Mouse (Mus musculus) erythroid progenitor cell, adult 5-6 weeks (primary cell): ENCODE measurements around the gene Dnhd1. TPM values are rescaled to one million over a fixed set of nuclear protein-coding genes. Genes with fewer than 3 reads are reported as not detected.
A peak's percentile ranks its signal among the peaks of the same experiment; 100 is the strongest.
"Not testable (repeated sequence)": the region's sequence is repeated elsewhere in the genome, so short reads cannot be mapped to it uniquely, and the experiment has no call there.

ENCODE experiments used
- ATAC-seq: replicated peaks from 2 replicates; pipeline ENCODE4 v1.8.0; 2016; ENCODE audit warnings: moderate number of reproducible peaks, mild to moderate bottlenecking, moderate TSS enrichment, inconsistent platforms; ENCODE audit not compliant: poor library complexity, low FRiP score, severe bottlenecking
- total RNA-seq, 2 experiments: library from RNA; stranded (forward) in 1 of 2; stranded (reverse) in 1 of 2; fragments of 150-400 nt in 1 of 2; fragments of 186-747, 209-891 nt in 1 of 2; gene quantifications; 2 replicates each; pipeline versions ENCODE4 v1.2.3 to v1.2.4; 2015 to 2017; ENCODE audit warnings: low replicate concordance in 2 of 2

Gene Dnhd1
- total RNA-seq, 2 experiments from 2014 or later, result 0.38 TPM; not detected in 1

DNA sequence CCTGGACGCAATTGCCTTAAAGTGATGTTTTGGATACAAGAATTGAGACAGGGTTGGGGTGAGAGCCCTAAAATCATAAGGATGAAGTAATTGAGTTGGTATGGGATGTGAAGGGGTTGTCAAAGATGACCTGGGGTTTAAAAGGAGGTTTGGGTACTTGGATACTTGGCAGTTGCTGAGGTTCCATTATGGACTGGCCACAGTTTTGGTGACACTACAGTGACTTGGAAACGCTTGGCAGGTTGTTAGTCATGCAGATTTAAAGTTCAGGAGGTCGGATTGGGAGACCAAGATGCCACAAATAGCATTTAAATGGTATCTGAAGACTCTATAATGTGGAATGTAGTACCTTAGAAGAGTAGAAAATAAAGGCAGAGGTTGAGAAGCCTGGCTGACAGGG, 87.0 kb downstream of the Dnhd1 start:
- ATAC-seq, result no peak

DNA sequence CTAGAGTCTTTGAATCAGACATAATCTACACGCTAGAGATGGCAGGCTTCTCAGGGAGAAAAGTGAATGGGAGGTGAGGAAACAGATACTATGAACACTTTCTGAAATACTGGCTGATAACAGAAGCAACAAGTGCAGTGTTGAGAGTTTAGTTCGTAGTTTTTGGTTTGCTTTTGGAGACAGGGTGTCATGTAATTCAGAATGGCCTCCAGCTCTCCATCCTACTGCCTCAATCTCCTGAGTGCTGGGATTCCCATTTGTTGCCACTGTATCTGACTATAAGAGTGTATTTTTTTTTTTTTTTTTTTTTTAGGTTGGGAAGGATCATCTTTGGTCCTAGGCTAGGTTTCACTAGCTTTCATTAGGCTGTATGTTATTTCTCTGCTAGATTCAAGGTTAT, 87.7 kb downstream of the Dnhd1 start:
- no peak for ATAC-seq

DNA sequence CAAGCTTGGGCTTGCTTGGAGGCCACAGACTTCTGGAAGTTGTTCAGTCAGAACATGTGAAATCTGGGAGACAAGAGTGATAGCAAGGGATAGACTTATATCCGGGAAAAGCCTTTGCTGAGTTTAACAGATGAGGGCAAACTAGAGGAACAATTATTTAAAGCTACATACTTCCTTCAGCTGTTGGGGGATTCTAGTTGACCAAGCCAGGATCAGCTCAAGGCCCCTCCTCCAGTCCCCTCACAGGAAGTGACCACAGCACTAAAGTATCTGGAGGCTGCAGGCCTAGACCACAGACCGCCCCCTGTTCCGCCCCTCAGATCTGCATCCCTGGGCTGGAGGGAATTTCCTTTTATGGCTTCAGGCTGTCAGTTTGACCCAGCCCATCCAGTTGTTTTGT, 88.3 kb downstream of the Dnhd1 start:
- no peak for ATAC-seq

DNA sequence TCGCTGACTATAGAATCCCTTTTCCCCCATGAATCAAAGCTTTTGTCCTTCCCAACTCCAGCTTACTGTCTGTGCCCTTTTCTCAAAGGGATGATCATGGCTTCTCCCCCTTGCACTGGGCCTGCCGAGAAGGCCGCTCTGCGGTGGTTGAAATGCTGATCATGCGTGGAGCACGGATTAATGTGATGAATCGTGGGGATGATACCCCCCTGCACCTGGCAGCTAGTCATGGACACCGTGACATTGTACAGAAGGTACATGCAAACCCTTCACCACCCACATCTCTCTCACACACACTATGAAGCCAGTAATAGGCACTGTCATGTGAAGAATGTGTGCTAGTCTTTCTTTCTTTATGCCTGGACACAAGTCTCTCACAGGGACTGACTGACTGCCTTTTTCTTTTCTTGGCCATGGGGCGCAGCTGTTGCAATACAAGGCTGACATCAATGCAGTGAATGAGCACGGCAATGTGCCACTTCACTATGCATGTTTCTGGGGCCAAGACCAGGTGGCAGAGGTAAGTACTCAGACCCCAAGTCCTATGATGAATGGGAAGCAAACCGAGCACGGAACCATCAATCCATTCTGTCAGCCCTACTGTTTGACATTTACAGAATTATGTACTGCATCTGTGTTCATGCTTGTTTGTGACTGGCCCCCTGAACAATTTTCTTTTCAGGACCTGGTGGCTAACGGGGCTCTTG, 89.6 kb downstream of the Dnhd1 start:
- ATAC-seq, result no peak

DNA sequence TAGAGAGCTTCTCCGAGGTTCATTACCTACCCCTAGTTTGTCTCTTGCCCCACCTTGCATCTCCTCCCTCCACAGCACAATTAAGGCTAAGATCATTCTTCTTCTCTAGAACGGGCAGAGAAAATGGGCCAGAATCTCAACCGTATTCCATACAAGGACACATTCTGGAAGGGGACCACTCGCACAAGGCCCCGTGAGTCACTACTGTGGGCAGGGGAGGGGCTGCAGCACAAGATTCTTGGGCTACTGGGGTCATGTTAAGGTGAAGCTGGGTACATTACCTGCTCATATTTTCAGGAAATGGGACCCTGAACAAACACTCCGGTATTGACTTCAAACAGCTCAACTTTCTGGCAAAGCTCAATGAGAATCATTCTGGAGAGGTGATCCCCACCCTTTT, 90.2 kb downstream of the Dnhd1 start:
- no peak for ATAC-seq

DNA sequence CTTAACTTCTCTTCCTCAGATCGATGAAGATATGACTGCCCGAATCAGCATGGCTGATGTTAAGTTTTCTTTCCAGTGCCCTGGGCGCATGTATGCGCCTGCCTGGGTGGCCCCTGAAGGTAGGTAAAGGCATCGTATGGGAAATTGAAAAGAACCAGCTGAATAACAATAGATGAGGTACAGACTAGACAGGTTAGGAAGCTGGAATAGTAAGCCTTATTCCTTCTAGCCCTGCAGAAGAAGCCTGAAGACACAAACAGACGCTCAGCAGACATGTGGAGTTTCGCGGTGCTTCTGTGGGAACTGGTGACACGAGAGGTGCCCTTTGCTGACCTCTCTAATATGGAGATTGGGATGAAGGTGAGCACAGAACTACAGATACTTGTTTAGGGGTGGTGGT, 91.4 kb downstream of the Dnhd1 start:
- no peak for ATAC-seq

DNA sequence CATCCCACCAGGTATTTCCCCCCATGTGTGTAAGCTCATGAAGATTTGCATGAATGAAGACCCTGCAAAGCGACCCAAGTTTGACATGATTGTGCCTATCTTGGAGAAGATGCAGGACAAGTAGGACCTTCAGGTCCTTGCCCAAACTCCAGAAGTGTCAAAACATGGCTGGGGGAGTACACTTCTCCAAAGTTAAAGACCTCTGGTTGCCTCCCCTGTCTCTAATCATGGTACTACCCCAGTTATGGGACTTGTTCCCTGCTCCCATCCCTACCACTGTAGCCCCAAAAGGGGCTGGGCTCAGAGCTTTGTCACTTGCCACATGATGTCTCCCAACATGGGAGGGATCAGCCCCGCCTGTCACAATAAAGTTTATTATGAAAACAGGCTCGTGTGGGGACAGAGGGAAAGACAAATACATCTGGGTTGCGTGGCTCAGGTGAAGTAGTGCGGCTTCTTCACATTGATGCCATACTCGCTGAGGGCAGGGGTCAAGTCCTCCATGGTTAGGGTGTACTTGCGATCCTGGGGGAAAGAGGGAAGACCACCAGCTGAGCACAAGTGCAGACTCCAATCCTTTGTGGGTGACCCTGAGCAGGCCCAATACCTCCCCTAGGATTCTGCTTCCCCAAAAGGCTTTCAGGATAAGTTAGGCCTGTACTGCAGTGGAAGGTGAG, 92.0 kb downstream of the Dnhd1 start:
- not testable (repeated sequence) for ATAC-seq

DNA sequence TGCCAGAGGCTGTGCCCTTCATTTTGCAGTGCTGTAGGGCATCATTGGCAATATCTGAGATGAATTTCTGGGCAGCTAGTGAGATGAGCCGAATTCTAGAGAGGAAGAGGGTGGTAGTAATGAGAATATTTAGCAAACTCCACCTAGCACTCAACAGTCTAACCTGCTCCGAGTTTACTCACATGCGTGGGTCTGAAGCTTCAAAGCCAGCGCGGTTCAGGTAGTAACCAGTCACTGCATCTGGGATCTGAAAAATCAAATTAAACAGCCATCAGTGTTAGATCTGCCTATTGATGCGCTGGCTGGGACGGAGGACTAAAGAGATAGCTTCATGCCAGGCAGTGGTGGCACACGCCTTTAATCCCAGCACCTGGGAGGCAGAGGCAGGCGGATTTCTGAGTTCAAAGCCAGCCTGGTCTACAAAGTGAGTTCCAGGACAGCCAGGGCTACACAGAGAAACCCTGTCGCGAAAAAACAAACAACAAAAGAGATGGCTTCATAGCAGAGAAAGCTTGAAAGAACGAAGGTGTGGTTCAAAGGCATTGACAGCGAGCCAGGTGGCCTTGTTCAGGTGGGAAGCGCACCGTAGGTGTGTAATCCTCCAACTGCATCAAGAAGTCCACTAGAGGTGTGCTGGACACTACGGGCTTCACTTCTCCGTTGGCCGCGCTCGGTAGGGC, 92.8 kb downstream of the Dnhd1 start:
- ATAC-seq, result not testable (repeated sequence)

DNA sequence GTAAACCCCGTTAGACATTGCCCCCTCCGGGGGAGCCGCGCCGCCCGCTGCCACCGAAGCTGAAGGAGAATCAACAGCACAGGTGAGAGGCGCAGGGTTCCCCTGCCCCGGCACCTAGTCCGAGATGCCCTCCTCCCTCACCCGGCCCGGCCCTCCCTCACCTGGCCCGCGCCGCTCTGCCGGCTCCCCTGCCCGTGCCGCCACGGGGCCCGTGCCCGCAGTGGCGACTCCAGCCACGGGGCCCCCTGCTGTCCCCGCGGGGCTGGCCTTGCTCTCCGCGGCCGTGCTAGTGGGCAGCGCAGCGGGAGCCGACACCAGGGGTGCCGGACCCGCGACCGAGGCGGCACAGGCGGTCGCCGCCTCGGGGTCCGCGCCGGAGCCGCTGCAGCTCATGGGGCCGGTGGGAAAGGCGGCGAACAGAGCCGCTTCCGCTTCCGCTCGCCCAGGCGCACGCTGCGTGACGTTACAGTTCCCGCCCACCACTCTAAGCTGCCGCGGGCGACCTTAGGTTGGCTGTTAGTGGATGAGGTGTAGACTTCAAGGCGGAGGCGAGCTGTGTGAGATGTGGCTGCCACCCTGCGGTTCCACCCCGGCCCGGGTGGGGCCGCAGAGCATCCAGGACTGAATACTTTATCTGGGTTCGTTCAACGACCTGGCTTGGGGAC, 93.4 kb downstream of the Dnhd1 start, which contains the start of gene Taf10:
Taf10 (minus strand) TSS at position 436 of the 665 bp plus-strand sequence.
- peak; percentile 98 for ATAC-seq

DNA sequence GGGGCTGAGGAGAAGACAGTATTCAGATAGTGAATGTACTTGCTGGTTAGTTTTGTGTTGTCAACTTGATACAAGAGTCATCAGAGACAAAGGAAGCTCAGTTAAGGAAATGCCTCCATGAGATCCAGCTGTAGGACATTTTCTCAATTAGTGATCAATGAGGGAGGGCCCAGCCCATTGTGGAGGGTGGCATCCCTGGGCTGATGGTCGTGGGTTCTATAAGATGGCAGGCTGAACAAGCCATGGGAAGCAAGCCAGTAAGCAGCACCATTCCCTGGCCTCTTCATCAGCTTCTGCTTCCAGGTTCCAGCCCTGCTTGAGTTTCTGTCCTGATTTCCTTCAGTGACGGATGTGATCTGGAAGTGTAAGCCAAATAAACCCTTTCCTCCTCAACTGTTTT, 97.1 kb downstream of the Dnhd1 start:
- ATAC-seq, result no peak

DNA sequence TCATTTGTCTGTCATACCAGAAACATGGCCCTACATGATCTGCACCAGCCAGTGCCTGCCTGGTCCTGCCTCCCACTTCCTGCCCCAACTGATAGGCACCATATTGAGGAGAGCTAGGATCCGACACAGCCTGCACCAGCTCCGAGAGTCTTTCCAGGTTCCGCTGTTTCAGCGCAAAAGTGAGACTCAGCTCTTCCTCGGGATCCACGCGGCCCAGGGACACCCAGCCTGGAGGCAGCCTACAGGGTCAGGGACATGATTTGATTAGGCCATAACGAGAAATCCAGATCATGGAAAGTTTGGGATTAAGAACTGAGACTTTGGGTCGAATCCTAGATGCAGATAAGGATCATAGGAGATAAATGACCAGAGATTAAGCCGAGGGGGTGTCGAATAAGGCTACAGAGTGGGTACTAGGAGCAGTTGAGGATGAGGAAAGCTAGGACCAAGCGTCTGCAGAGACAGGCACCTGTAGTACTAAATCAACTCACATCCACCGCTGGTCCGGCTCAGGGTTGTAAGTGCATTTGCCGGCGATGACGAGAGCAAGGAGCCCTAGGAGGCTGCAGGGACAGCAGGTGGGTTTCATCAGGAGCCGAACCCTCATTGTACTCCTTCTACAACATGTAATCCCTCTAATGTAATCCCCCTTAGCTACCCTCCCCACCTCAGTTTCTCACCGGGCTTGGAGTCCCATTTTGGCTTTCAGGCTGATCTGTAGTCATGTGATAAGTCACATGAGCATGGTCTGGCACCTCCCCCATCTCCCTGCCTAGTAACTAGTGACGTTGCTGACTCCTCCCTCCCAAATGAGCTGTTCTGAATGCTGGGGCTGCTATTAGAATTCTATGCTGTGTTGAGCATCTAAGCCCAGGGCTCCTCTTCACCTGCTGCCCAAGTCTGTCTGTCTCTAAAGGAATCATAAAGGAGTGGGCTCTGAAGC, 101.1 kb downstream of the Dnhd1 start, which contains the start of gene Tpp1:
Tpp1 (minus strand) TSS at position 745 of the 943 bp plus-strand sequence.
- peak; percentile 94 for ATAC-seq

DNA sequence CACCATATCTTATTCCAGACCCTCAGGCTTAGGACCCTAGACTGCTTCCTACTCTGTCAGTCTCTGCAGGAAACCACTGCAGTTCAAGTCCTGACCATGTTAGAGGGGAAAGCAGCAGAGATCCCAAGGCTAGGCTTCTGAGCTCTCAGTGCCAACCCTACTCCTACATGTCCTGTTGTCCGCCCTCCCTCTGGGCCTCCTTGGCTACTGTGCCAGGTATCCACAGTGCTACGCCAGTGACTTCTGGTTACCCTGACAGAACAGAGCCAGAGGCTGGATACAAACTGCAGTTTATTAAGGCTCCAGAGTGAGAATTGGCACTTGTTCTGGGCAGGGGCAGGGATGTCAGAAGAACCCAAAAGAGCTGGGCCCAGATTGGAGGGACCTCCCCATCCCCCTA, 102.1 kb downstream of the Dnhd1 start:
- ATAC-seq, result no peak

DNA sequence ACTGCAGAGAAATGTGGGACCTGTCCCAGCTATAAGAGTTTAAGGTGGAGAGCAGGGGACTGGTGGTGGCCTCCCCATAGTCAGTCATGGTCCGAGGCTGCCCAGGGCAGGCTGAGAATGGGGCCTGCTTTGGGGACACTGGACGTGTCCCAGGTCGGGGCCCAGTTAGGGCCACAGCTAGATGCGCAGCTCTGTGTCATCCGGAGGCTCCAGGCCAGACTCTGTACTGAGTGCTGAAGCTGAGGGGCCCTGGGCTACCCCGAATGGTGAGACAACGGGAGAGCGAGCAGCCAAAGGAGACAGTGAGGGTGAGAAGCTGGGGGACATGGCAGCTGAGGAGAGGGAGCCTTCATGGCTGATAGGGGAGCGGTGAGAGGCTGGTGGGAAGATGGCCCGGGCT, 102.7 kb downstream of the Dnhd1 start:
- ATAC-seq, result no peak

DNA sequence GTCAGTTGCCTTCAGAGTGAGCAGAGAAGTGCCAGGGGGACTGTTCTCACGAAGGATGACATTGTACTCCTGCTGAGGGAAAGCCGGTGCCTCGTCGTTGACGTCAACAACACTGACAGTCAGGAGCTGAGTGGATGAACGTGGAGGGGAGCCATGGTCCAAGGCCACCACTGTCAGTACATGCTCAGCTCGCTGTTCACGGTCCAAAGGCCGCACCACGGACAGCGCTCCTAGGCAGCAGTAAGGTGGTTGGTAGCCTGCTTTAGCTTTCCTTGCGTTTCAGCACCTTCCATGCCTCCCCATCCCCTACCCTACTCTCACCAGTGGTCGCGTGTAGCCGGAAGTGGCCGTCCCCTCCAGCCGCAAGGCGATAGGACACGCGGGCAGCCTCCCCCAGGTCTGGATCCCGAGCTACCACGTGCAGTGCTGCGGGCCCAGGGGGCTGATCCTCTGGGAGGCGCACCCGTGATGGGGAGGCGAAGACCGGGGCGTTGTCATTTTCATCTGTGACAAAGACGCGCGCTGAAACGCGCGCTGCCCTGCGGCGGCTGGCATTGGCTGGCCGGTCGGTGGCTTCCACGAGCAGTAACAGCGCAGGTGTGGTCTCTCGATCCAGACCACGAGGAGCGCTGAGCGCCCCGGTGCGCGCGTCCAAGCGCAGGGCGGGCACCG, 111.3 kb downstream of the Dnhd1 start:
- ATAC-seq, result no peak

DNA sequence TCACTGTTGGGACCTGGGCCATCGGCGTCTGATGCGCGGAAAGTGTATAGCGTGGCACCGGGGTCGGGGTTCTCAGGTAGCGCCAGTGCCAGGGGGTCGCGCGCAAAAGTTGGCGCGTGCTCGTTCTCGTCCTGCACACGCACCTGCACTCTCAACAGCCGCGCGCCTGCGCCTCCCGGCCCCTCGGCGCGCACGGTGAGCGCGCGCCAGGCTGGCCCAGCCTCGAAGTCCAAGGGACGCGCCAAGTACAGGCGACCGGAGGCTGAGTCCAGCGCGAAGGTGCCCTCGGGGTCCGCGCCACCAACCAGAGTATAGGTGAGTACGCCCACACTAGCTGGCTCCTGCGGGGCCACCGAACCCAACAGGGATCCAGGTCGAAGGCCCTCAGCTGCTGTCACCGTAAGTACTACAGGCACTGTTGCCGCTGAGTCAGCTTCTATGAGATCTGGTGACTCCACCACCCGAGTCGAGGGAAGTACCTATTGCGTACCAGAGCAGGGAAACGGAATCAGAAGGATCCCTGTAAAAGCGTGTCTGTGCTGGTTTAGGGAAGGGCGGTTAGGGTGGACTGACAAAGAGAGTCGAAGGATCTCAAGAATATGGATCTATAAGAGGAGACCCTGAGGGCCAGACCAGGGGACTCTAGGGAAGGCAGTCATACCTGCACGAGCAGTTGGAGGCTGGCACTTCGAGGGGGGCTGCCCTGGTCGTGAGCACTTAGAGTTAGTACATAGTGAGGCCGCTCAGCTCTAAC, 112.1 kb downstream of the Dnhd1 start:
- ATAC-seq, result no peak

DNA sequence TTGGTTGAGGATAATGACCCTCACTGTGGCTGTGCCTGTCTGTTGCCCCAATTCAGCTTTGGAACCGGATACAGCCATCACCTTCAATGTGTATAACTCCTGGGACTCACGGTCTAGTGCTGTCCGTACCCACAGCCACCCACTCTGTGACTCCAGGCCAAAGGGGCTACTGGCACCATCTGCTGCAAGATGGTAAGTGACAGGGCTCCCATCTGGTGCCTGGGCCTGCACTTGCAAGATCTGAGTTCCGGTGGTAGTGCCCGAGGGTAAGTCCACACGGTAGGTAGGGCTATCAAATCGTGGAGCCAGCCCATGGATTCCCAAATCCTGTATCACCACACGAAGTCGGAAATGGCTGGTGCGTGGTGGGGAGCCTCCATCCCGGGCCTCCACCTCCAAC, 113.7 kb downstream of the Dnhd1 start:
- no peak for ATAC-seq

DNA sequence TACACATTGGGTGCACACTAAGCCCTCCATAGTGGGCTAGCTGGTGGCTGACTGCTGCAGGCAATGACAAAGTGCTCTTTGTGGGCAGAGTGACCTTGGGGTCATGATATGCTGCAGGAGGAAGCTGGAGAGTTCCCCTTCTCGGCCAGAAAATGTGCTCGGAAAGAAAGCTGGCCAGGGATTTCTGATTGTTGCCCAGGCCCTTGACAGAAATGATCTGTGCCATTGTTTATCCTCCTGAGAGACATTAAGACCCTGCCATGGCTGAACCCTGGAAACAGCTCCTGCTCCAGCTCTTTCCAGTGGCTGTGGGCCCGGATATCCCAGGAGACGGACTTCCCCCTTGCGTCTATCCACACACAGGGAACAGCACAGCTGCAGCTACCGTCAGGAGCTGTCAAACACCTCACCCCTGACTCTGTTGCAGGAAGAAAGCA, 117.1 kb downstream of the Dnhd1 start:
- no peak for ATAC-seq

DNA sequence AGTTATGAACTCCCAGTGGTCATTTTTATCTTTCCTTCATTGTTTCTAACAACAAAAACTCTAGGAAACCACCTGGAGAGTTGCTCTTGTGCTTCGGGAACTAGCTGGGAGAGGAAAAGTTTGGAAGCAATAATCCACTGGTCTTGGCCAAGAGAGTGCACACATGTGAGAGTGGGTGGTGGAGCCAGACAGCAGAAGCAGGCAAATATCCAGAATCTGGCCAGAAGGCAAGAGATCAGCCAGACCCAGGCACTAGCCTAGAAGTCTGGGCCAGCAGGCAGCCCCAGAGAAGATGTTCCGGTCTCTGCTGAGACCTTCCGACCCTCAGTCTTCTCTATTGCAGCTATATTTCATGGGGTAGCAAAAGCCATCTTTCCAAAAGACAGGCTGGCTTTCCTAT, 119.3 kb downstream of the Dnhd1 start:
- no peak for ATAC-seq
